Mouse (Mus musculus) cerebellum, adult 2 months (tissue): ENCODE measurements around the gene Bmp7.

Experiments
- CTCF ChIP-seq: fragments of 200-500 bp; IDR thresholded peaks from 2 replicates; pipeline ENCODE4 v1.5.1; 2011; ENCODE audit warnings: low read depth, mild to moderate bottlenecking, control low read depth, low read length, moderate library complexity, borderline replicate concordance; ENCODE audit not compliant: insufficient read depth
- POLR2A ChIP-seq: fragments of 200-500 bp; IDR thresholded peaks from 2 replicates; pipeline ENCODE4 v1.6.1; 2011; ENCODE audit warnings: low read length, control low read depth, borderline replicate concordance; ENCODE audit not compliant: insufficient read depth

DNA sequence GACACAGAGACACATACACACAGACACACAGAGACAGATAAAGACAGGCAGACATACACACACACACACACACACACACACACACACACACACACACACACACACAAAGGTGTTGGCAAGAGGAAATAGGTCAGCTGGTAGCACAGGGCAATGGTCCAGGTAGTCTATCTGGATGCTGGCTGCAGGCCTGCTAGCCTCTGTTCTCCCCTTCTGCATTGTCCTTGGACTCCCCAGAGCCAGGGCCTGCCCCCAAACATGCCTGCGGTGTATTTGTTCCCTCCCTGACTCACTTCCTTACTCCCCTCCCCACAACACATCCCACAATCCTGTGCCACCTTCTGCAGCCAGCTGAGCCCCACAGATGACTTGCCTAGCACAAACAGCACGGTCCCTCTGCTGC lies 86.0 kb downstream of the Bmp7 start:
- TF ChIP-seq CTCF (no peak), POLR2A (no peak)
